Mouse (Mus musculus): ENCODE results near the gene Isl1. TPM values are rescaled to one million over a fixed set of nuclear protein-coding genes. Genes with fewer than 3 reads are reported as not detected.

Gene Isl1
- total RNA-seq (2015; ENCODE audit: low replicate concordance) (not detected in 2 replicates), total RNA-seq (2017; ENCODE audit: low replicate concordance) (not detected in 2 replicates)

DNA sequence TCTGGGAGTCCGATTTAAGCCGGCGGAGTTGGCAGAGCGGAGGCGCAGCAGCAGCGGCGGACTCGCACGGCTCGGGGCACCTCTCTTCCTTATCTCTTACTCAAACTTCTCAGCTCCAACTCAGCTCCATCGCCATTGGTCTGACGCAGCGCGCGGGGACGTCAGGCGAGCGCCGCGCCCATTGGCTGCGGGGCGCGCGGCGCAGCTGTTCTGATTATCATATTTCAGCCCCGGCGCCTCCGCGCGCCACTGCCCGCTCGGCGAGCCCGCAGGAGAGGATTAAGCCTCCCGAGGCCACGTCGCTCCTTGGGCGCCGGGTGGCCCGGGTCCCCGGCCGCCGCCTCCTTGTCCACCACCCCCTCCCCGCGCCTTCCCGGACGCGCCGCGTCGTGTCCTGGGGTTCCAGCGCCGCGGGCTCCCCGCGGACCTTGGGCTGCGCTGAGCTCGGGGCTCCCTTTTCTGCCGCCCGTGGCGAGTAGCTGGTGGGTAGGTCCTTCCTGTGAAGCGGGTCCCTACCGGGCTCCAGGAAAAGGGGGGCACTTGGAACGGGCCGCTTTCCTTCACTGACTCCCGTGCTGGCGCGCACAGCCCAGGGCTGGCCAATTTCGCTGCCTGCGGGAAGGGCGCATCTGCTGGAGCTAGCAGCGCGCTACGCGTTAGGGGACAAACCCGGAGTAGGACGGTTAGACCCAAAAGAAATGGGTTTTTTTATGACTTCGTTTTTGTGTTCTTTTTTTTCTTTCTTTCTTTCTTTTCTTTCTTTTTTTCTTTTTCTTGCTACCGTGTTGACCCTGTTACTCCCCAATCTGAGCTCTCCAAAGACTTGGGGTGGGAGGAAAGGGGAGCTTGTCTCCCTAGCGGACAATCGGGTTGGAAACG is at the start of gene Isl1:
Gene Isl1 (minus strand): TSS at position 106 of the 879 bp plus-strand sequence.
- 0 out of 2 replicates have a peak, but pooled peaks have one; percentile 34 for ATAC-seq (replicated peaks; ENCODE audit: low FRiP score, poor library complexity, severe bottlenecking)

DNA sequence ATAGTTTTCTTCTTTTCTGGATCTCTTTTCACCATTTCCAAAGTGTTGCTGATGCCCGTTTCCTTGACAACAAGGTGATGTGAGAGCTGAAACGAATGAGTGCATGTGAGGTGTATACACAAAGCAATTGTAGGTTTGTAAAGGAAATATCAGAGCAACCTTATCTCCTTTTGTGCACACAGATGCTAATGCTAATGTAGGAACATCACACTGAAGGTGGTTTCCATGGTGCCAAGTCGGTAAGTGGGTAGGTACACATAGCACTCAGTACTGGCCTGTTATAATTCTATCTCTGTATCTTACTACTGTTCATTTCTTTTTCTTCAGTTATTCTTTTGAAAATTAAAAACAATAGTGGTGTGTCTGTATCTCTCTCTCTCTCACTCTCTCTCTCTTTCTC is 26.3 kb upstream of the Isl1 start:
- ATAC-seq (replicated peaks; ENCODE audit: low FRiP score, poor library complexity, severe bottlenecking) = no peak

DNA sequence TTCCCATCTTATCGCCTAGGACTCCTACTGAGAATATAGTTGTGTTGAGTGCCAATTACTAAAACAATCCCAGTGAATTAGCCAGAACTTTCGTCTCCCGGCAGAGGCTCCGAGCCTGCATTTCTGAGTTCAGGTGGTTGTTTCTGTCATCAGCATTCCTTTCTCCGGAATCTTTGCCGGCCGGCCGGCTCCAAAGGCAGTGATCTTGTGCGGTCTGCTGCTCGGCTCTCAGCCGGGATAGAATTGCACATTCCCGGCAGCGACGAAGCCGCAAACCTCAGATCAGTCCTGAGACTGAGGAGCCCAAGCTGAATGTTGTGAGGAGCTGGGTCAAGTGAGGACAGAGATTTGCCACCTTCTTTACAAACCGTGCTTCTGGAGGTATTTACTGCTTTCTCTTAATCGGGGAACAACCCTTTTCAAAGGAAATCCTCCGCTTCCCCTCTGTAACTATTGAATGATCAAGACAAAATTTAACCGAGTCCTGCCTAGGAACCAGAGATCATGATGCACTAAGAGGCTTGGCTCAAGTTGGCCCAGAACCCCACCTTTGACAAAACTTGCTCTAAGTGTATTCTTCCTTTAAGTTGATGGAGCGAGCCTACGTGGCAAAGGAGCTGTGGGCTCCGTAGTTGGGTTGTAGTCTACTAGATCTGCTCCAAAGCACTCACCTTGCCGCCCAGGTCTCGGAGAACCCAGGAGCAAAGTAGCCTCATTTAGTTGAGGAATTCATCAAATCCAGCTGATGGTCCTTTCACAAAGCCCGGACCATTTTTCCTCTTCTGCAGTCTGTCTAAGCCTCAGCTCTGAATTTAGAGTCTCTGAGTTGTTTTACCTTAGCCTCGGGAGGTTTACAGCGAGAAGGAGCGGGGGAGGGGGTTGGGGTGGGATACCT is 4.4 kb upstream of the Isl1 start:
- no peak for ATAC-seq (replicated peaks; ENCODE audit: low FRiP score, poor library complexity, severe bottlenecking)

DNA sequence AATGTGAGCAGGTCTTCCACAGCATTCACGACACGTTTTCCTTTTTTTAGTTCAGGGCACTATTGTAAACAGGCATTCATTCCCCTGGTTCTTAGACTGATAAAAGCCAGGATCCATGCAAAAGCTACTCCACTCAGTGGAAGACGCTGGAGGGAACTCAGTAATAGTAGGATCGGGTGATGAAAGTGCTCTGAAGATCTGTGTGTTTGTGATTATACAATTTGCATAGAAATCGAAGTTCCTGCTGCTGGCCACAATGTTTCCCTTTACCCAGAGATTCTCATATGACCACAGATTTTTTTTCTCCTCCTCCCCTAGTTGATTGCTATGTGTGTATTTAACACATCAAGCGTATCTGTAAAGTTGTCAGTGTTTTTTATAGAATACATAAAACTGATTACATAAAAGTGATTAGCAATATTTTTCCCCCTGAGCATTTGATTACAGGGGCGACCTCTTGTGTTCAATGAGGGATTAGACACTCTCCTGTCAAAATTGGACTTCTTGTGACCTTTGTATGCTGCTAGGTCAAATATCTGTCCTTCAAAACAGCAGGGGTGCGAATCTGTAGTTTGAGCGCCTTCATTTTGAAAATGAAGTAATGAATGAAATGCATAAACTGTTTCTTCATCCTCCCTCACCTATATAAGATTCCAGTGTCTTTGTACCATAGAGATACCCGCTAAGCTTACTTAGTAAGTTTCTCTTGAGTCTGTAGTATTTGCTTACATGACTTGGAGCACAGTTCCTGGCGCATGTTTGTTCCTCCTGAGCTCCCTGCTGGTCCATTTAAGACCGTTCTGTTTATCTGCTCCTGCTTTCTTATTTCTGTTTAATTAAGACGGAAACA is 2.6 kb upstream of the Isl1 start:
- ATAC-seq (replicated peaks; ENCODE audit: low FRiP score, poor library complexity, severe bottlenecking) = no peak

DNA sequence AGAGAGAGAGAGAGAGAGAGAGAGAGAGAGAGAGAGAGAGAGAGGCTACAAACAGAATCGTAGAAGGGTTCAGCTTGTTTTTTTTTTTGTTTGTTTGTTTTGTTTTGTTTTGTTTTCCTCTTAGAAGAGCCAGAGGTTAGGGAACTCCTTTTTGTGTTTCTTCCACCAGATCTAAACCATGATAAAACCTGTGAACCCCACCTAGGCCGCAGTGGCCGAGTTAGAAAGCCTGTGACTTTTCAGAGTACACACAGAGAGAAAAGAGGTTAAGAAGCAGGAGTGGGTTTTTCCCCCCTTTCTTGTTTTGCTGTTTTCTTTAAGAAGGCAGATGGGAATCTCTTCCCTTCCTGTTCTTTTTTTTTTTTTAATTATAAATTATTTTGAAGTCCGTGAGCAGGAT is 1.5 kb upstream of the Isl1 start:
- ATAC-seq (replicated peaks; ENCODE audit: low FRiP score, poor library complexity, severe bottlenecking) = no peak

DNA sequence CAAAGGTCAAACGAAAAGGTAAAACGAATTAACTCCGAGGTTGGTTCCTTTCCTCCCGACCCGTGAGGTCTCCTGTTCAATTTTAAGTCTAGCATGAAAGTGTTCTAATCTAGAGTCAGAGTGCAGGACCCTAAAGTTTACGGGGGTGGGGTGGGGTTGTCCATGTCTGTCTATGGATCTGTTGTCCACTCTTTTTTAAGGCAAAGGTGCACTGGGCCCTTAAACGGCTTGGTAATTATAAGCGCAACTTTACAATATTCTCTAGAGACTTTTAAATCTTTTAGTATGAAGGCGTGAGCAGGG is 925 bp upstream of the Isl1 start:
- ATAC-seq (replicated peaks; ENCODE audit: low FRiP score, poor library complexity, severe bottlenecking) = no peak

DNA sequence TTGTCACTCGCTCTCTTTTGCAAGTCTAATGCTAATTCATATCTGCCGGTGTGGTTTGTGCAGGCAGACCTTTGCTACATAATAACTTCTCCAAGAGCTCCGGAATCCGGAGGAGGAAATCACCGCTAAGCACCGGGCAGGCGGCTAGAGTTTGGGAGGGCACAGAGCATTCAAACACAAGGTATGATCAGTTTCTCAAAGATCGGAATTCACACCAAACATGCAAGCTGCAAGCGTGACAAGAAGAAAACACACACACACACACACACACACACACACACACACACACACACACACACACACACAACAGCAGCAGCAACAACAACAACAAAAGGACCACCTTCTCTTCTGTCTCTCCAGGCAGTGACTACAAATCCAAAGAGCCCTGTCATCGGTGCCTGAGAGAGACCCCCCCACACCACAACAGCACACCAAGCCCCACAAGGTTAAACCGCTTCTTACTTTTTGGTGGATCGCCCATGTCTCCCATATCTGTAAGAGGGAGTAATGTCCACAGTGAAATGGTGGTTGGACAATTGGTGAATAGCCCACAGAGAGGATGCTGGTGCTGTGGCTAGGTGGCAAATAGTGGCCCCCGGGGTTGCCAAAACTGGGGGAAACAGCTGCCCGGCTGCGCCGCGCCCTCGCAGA is 431 bp downstream of the Isl1 start:
- no peak for ATAC-seq (replicated peaks; ENCODE audit: low FRiP score, poor library complexity, severe bottlenecking)

DNA sequence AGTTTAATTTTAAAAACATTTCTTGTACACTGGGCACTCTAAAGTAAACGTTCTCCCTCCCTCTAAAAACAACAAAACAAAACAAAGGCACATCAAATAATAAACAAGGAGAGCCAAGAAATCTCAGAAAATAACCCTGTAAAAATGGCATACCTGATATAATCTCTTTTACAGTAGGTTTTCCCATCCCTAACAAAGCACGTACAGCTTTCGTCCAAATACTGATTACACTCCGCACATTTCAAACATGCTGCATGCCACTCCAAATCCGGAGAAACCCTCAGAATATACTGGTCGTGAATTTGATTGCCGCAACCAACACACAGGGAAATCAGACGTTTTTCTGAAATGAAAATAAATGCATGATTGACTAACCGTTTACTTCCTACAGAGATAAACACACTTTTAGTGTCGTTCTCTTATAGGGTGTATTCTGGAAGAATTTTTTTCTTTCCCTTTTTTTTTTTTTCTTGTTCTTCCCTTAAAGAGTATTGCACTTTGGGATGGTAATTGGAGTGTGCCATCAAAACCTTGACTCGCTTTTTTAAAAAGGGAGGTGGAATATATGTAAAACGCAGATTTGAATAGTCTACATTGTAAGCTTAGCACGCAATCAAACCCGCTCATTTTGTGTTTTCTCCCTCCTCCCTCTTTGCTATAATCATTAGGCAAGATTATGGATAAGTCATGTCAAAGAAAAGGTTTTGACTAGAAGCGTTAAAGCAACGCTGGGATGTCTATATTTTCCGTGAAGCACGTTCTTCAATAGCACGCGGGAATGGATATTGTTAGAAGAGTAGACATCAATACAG is 1.2 kb downstream of the Isl1 start:
- ATAC-seq (replicated peaks; ENCODE audit: low FRiP score, poor library complexity, severe bottlenecking) = no peak

DNA sequence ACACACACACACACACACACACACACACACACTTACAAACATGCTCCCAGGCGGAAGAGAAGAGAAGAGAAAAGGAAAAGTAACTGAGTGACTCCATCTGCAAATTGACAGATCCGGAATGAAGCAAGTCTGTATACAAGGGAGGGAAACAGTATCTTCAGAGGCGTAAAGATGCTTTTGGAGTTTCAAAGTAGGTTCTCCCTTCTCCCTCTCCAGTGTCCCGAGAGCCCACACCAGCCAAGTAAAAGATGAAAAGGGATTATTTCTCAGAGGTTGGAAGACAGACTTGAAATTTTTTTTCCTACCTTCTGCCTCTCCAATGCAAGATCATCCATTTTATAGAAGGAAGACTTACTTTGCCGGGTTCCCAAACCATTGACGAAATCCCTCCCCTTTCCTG is 2.9 kb downstream of the Isl1 start:
- no peak for ATAC-seq (replicated peaks; ENCODE audit: low FRiP score, poor library complexity, severe bottlenecking)

DNA sequence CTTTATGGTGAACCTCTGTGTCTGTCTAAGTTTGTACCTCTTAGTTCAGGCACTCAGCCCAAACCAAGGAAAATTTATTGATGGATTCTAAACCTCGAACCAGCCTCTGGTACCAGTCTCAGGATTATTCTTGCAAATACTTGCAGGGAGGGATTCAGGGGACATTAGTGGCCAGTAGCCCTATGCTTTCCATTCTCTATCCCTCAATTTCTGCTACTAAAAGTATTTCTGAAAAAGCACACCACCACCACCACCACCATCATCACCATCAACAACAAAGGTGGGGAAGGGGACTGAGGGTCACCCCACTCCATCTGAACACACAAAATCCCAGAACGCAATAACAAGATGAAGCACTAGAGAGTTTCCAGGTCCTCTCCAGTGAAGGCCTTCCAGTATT is 3.8 kb downstream of the Isl1 start:
- no peak for ATAC-seq (replicated peaks; ENCODE audit: low FRiP score, poor library complexity, severe bottlenecking)

DNA sequence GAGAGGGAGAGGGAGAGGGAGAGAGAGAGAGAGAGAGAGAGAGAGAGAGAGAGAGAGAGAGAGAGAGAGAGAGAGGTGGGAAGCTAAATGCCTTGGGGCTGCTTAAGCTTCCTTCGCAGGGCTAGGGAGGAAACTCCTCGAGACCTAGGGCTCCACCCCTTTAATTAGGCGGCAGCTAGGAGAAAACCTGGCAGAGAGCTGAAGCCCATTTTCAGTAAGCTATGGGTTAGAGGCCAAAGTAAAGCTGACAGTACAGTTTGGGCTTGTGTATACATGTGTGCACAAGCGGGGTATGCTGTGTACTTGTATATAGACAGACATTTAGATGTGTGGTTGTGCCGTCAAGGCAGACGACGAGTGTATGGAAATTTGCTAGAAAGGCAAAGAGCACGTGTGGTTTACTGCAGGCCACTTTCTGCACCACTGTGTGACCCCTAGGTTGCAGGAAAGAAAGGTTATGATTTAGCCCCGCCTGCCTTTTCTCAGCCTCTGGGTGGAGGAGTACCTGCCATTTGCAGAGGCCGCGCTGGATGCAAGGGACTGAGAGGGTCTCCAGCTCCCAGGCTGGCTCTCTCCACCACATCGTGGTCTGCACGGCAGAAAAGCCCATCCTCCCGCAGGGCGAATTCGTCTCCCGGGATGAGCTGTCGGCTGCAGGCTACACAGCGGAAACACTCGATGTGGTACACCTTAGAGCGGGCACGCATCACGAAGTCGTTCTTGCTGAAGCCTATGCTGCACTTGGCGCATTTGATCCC is 4.6 kb downstream of the Isl1 start:
- ATAC-seq (replicated peaks; ENCODE audit: low FRiP score, poor library complexity, severe bottlenecking) = no peak

DNA sequence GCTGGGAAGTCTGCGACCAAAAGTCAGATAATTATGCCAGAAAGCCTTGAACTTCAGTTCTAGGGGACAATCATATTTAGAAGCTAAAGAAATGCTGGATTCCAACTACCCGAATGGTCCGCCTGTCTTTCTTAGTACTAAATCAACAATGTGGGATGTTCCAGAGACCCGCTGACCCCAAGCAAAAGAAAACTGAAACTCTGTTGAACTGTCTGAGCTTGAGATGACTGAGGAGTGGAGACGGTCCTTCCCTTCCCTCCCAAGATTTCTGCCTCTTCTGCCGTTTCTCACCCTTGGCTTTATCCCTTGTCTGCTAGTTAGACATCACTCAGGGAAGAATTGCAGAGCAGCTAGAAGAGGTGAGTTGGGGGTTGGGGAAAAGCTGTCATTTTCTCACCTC is 5.7 kb downstream of the Isl1 start:
- ATAC-seq (replicated peaks; ENCODE audit: low FRiP score, poor library complexity, severe bottlenecking) = no peak

DNA sequence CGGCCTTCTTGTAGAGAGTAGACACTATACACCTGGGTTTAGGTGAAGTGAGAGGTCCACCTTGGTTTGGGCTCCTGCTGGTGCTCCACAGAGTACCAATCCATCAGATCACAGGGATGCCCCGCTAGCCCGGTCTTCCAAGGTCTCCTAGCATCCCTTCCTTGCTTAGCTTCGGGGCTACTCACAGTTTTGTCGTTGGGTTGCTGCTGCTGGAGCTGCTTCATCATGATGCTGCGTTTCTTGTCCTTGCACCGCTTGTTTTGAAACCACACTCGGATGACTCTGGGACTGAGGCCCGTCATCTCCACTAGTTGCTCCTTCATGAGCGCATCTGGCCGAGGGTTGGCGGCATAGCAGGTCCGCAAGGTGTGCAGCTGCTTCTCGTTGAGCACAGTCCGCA is 6.6 kb downstream of the Isl1 start:
- no peak for ATAC-seq (replicated peaks; ENCODE audit: low FRiP score, poor library complexity, severe bottlenecking)

DNA sequence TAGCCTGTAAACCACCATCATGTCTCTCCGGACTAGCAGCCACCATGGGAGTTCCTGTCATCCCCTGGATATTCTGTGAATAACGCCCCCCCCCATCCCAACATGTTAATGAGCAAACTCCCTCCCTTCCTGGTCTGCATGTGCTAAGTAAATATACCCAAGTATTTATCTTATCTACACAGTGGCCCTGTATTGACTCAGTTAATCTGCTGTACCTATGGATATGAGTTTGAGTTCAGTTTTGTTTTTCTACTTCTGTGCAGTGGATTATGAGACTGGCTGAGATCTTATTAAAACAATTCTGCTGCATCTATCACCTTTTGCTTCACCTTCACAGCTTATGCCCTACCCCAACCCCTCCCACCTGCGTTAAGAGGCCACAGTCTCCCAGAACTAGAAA is 7.8 kb downstream of the Isl1 start:
- no peak for ATAC-seq (replicated peaks; ENCODE audit: low FRiP score, poor library complexity, severe bottlenecking)

DNA sequence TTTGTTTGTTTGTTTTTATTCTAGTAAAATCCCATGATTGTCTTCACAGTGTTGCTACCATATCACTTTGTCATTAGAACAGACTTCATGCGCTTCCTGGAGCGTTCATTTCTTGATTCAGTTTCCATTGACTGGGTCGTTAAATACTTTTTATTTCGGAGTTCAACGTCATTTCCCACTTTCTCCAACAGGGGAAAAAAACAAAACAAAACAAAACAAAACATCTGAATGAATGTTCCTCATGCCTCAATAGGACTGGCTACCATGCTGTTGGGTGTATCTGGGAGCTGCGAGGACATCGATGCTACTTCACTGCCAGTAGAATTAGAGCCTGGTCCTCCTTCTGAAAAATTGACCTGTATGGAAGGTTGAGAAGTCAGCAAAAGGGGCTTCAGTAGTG is 10.2 kb downstream of the Isl1 start:
- ATAC-seq (replicated peaks; ENCODE audit: low FRiP score, poor library complexity, severe bottlenecking) = no peak

DNA sequence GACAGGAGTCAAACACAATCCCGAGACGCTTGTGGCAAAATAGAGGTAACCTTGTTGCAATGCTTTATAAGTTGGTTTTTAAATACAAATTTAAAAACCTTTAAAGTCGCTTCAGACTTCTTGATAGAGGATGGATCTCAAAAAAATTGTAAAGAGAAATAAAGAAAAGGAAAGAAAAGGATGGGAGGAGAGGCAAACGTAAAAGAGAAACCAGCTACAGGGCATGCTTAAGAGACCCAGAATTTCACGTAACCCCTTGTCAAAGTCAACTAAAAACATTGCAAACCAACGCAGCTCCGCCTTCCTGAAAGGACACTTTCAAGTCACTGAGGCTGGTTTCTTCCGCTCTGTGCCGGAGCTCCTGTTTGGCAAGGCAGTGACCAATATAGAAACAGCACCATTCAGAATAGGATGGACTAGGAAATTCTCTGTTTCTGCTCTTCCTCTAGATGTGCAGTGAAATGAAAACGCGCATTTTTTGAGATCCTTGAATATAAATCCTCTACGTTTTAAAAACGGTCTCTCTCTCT is 10.8 kb downstream of the Isl1 start:
- no peak for ATAC-seq (replicated peaks; ENCODE audit: low FRiP score, poor library complexity, severe bottlenecking)

DNA sequence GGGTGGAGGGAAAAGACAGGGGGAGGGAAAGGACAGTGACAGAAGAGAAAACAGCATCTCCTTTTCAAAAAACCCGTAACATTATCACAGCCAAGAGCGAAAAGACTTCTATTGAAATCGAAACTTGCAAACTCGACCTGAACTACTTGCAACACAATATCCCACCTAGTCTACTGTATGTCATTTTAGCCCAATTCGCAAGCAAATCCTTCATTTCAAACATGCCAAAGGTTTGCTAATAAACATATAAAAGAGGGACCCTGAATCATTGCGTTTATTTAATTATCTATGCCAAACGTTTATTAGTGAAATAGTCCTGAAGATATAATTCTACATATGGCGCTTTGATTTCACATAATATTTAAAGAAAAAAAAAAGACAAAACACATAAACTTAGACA is 11.5 kb downstream of the Isl1 start:
- ATAC-seq (replicated peaks; ENCODE audit: low FRiP score, poor library complexity, severe bottlenecking) = no peak

Data from erythroid progenitor cell, adult 5-6 weeks (primary cell).